Mouse (Mus musculus) liver, embryonic 14.5 days (tissue): ENCODE results near the gene Ptger4. TPM values are rescaled to one million over a fixed set of nuclear protein-coding genes. Genes with fewer than 3 reads are reported as not detected.

Experiments
- ATAC-seq: fragments of 200-750 bp; cut with Nextera tagmentation; 2 replicates; pipeline ENCODE4 v1.8.0; 2017; ENCODE audit warnings: moderate number of reproducible peaks, mild to moderate bottlenecking, moderate library complexity; ENCODE audit not compliant: insufficient read depth
- DNase-seq, 3 experiments: peaks; one replicate each; pipeline ENCODE4 v3.0.0-alpha.2; 2012 to 2013; ENCODE audit warnings: low read depth in 3 of 3, low spot score in 3 of 3
- H3K27ac ChIP-seq: fragments of 300-500 bp; sonication (generic); 2 replicates; pipeline ENCODE4 v1.5.1; 2014; ENCODE audit warnings: moderate library complexity, mild to moderate bottlenecking, control low read depth, inconsistent platforms
- H3K27me3 ChIP-seq: fragments of 300-500 bp; sonication (generic); 2 replicates; pipeline ENCODE4 v1.6.1; 2014; ENCODE audit warnings: mild to moderate bottlenecking, low read length, moderate library complexity; ENCODE audit not compliant: control insufficient read depth, insufficient read depth
- H3K36me3 ChIP-seq: fragments of 300-500 bp; sonication (generic); replicated peaks from 2 replicates; pipeline ENCODE4 v1.6.1; 2014; ENCODE audit warnings: low read depth; ENCODE audit not compliant: control insufficient read depth, insufficient read depth
- H3K4me1 ChIP-seq, 2 experiments: fragments of 200-500 bp in 1 of 2; fragments of 300-500 bp in 1 of 2; sonication (generic) in 1 of 2; replicated peaks; 2 replicates each; pipeline ENCODE4 v1.6.1; 2012 to 2014; ENCODE audit warnings: antibody characterized with exemption in 1 of 2, inconsistent platforms in 1 of 2, low read length in 1 of 2; ENCODE audit not compliant: control insufficient read depth in 2 of 2, insufficient read depth in 2 of 2
- H3K4me2 ChIP-seq: fragments of 300-500 bp; sonication (generic); 2 replicates; pipeline ENCODE4 v1.6.1; 2014; ENCODE audit warnings: low read depth, mild to moderate bottlenecking, control low read depth, moderate library complexity
- H3K4me3 ChIP-seq, 2 experiments: fragments of 200-500 bp in 1 of 2; fragments of 300-500 bp in 1 of 2; sonication (generic) in 1 of 2; 2 replicates each; pipeline ENCODE4 v1.5.1; 2012 to 2014; ENCODE audit warnings: low read depth in 2 of 2, low read length in 2 of 2, mild to moderate bottlenecking in 2 of 2, control low read depth in 1 of 2, inconsistent platforms in 1 of 2, moderate library complexity in 1 of 2; ENCODE audit not compliant: insufficient read depth in 1 of 2
- H3K9ac ChIP-seq: fragments of 300-500 bp; sonication (generic); replicated peaks from 2 replicates; pipeline ENCODE4 v1.6.1; 2014; ENCODE audit warnings: mild to moderate bottlenecking, control low read depth, moderate library complexity
- H3K9me3 ChIP-seq: fragments of 300-500 bp; sonication (generic); 2 replicates; pipeline ENCODE4 v1.6.1; 2016; ENCODE audit warnings: low read length, mixed read lengths; ENCODE audit not compliant: control insufficient read depth
- CTCF ChIP-seq: IDR thresholded peaks from 2 replicates; pipeline ENCODE4 v1.5.1; 2016; ENCODE audit warnings: antibody characterized with exemption, low read depth, control low read depth
- EP300 ChIP-seq: IDR thresholded peaks from 2 replicates; pipeline ENCODE4 v1.6.1; 2016; ENCODE audit warnings: antibody characterized with exemption, low read depth
- WGBS: fragments of 180-500 bp; shearing (Covaris S2); extraction: QIAGEN DNeasy Blood & Tissue Kit; methylation state at CpG from one replicate; pipeline ENCODE4 v1.1.7; 2014; ENCODE audit not compliant: insufficient replicate concordance; 5-methylcytosine and 5-hydroxymethylcytosine counted together
- polyA plus RNA-seq, 2 experiments: library from polyadenylated mRNA; depleted of rRNA in 1 of 2; stranded (reverse) in 1 of 2; unstranded in 1 of 2; fragments of >200 nt; fragmentation: Nextera tagmentation in 1 of 2; extraction: Ambion mirVana in 1 of 2; gene quantifications; 2 replicates each; pipeline versions ENCODE4 v1.2.1 to v1.2.3; 2012 to 2014

Gene Ptger4
- polyA plus RNA-seq, 2 experiments, result 1.3 to 1.5 TPM

- peak within 1 kb of the TSS; percentile 81 to 99 for H3K4me3 ChIP-seq
- peak within 1 kb of the TSS; percentile 92 for H3K9ac ChIP-seq
- H3K4me1 ChIP-seq, result peaks cover 11 to 14% of the 10 kb centered on the region in 2 experiments; a peak in 3 of 4 replicates
- under 1% methylated on average over 55 of the region's 55 CpGs for WGBS
- DNase-seq, result peak; percentile 46 to 64 (median 55)
- H3K27ac ChIP-seq, result peak within 1 kb of the TSS; percentile 61
- no peaks in the 10 kb centered on the region for H3K9me3 ChIP-seq
- H3K4me2 ChIP-seq, result peak within 1 kb of the TSS; percentile 92
- peak; percentile 84 for ATAC-seq
- TF ChIP-seq EP300 (no peak), CTCF (peak; percentile 50)
- H3K36me3 ChIP-seq, result no peaks in the 10 kb centered on the region
- no peaks in the 10 kb centered on the region for H3K27me3 ChIP-seq
Measured at GRCm38 (mm10) chr15:5185366-5186292, 58.4 kb downstream of the Ptger4 start, which contains the start of gene Ttc33. Gene Ttc33, plus strand, starts transcription at chr15:5185525.

- DNase-seq, result no peak
- ATAC-seq, result peak; percentile 26; the same call in 1 of the 2 replicates
Measured at GRCm38 (mm10) chr15:5184668-5185330, 59.2 kb downstream of the Ptger4 start.

GRCm38 (mm10) chr15:5173217-5173820 lies 70.7 kb downstream of the Ptger4 start:
- no peak overlapping the region for H3K27ac ChIP-seq
- H3K4me1 ChIP-seq, result no peaks in the 10 kb centered on the region
- peaks cover 63% of the 10 kb centered on the region for H3K36me3 ChIP-seq
- TF ChIP-seq EP300, result no peak
- TF ChIP-seq CTCF, result no peak
- H3K27me3 ChIP-seq, result no peaks in the 10 kb centered on the region
- ATAC-seq, result no peak
- WGBS, result 67% methylated on average over 12 of the region's 12 CpGs
- no peaks in the 10 kb centered on the region for H3K9me3 ChIP-seq
- no peak overlapping the region for H3K9ac ChIP-seq
- no peak for DNase-seq
- no peak overlapping the region for H3K4me2 ChIP-seq
- no peak overlapping the region for H3K4me3 ChIP-seq

More at GRCm38 (mm10) chr15:5184668-5185330, 59.2 kb downstream of the Ptger4 start:
- no peaks in the 10 kb centered on the region for H3K27me3 ChIP-seq
- TF ChIP-seq CTCF (no peak), EP300 (no peak)
- 43% methylated on average over 11 of the region's 11 CpGs for WGBS
- H3K4me1 ChIP-seq, result peaks cover 11 to 14% of the 10 kb centered on the region in 2 experiments; a peak in 3 of 4 replicates
- H3K36me3 ChIP-seq, result no peaks in the 10 kb centered on the region
- peak overlapping the region; percentile 92 for H3K4me2 ChIP-seq
- H3K4me3 ChIP-seq, result peak overlapping the region; percentile 81 to 99
- no peaks in the 10 kb centered on the region for H3K9me3 ChIP-seq
- peak overlapping the region; percentile 92 for H3K9ac ChIP-seq
- peak overlapping the region; percentile 61 for H3K27ac ChIP-seq

- Histone ChIP-seq H3K27me3 (no peaks in the 10 kb centered on the region), H3K4me1 (no peaks in the 10 kb centered on the region), H3K36me3 (peaks cover 51% of the 10 kb centered on the region), H3K27ac (no peak overlapping the region), H3K9me3 (no peaks in the 10 kb centered on the region), H3K9ac (no peak overlapping the region), H3K4me3 (no peak overlapping the region), H3K4me2 (no peak overlapping the region)
- ATAC-seq, result no peak
- 78% methylated on average over 12 of the region's 12 CpGs for WGBS
- DNase-seq, result no peak
- no peak for TF ChIP-seq CTCF
- no peak for TF ChIP-seq EP300
Measured at GRCm38 (mm10) chr15:5165121-5165773, 78.7 kb downstream of the Ptger4 start.
